Mouse (Mus musculus) right cerebral cortex, adult 18-20 months (tissue): ENCODE measurements at regions not wholly inside any gene's neighbourhood (a gene's known extent, or its start where the extent isn't known, plus 50 kb on each side); places are given as distances from the start of the nearest gene placed in this dataset.

Experiments
- DNase-seq: peaks from one replicate; pipeline ENCODE4 v3.0.0; 2022; ENCODE audit warnings: mixed read lengths

DNA sequence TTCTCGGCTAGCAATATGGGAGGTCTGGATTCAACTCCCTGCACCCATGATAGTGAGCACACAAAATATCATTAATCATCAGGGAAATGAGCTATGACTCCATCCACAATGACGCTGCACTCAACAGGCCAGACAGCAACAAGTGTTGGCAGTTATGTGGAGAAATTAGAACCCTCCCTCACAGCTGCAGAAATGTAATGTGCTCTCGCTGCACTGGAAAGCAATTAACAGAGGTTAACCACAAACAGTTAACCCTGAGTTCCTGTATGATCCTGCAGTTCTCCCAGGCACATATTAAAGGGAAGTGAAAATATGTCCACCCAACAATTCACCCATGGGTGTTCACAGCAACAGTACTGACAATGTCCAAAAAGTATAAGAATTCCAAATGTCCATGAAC lies 54.0 kb upstream of the Jade2 start:
- DNase-seq, result no peak

DNA sequence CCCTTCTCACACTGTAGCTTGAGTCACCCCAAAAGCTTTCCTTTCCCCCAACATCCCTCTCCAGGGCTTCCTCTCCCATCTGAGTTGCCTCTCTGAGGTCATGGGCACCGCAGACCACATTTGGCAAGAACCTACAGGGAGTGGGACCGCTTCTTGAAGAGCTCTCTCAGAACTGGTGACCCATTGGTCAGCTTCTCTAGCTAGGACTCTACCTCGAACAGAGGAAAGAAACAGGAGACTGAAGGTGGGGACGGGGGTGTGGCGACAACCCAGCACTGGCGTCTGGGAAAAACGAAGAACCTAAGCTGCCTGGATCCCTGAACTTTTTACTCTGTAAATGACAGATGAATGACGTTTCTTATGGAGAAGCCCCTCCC lies 51.8 kb upstream of the Cdkn2aipnl start:
- DNase-seq, result no peak

DNA sequence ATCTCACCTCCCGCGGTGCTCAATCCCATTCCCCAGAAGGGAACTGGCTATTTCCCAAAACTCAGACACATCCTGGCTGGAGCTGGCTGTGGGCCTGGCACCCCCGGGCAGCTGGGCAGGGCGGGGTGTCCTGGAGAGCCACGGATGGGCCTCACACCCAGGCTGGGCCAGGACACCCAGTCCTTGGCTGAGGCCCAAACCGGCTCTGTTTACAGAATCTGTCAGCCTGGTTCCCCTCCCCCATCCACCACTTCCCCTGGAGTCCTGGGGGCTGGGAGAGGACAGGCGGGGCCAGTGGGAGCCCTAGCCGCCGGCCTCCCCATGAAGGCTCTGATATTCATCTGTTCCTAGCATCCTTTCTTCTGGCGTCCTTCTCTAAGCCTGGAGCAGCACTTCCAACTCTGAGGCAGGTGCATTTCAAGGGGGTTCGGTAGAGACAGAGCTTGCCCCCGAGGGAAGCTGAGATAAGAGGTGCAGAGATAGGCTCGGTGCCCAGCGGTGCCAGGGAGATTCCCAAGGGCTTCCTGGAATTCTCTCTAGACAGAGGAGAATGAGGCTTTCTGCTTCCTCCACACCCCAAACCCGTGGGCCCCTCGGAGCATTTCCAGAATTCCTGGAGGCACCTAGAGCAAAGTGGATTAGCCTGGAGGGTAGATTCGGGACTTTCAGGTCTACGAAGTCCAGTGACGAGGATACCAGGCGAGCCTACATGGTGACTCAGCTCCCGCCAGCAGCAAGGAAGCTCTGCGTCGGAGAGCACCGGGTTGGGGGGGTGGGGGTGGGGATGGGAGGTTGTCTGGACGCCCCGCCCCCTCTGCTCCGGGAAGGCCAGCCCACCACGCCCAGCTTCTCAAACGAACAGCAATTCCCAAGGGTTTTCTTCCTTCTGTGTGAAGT lies 51.2 kb upstream of the Cdkn2aipnl start:
- peak; percentile 91 for DNase-seq
